Mouse (Mus musculus): ENCODE measurements around the gene Kank4.
"Not testable (repeated sequence)": the region's sequence is repeated elsewhere in the genome, so short reads cannot be mapped to it uniquely, and the experiment has no call there.

The Kank4 gene

GRCm38 (mm10) chr4:98831726-98832125 is 14.4 kb upstream of the Kank4 start:
- DNase-seq (ENCODE audit: low spot score in 2 of 2) = no peak

- no peak for DNase-seq (ENCODE audit: low spot score in 2 of 2)
These were observed 9.4 kb upstream of the Kank4 start for GRCm38 (mm10) chr4:98826701-98827100.

GRCm38 (mm10) chr4:98823740-98824139 is 6.4 kb upstream of the Kank4 start, which contains the start of gene I0C0044D17Rik:
TSS of gene I0C0044D17Rik (minus strand) at chr4:98823840.
- DNase-seq (ENCODE audit: low spot score in 2 of 2) = not testable (repeated sequence)

- DNase-seq (ENCODE audit: low spot score in 2 of 2) = no peak
These were observed 5.7 kb upstream of the Kank4 start for GRCm38 (mm10) chr4:98823047-98823446.

- DNase-seq (ENCODE audit: low spot score in 2 of 2) = no peak
These were observed 5.1 kb upstream of the Kank4 start for GRCm38 (mm10) chr4:98822478-98822877.

- DNase-seq (ENCODE audit: low spot score in 2 of 2) = no peak
These were observed 1.9 kb upstream of the Kank4 start for GRCm38 (mm10) chr4:98819216-98819755.

GRCm38 (mm10) chr4:98816807-98817183 is 542 bp downstream of the Kank4 start:
- no peak for DNase-seq (ENCODE audit: low spot score in 2 of 2)

- no peak for DNase-seq (ENCODE audit: low spot score in 2 of 2)
These were observed 11.0 kb downstream of the Kank4 start for GRCm38 (mm10) chr4:98806306-98806705.

GRCm38 (mm10) chr4:98805291-98806048 is 11.9 kb downstream of the Kank4 start:
- no peak for DNase-seq (ENCODE audit: low spot score in 2 of 2)

GRCm38 (mm10) chr4:98804476-98805134 is 12.7 kb downstream of the Kank4 start:
- no peak for DNase-seq (ENCODE audit: low spot score in 2 of 2)

- no peak for DNase-seq (ENCODE audit: low spot score in 2 of 2)
These were observed 15.6 kb downstream of the Kank4 start for GRCm38 (mm10) chr4:98801775-98802174.

GRCm38 (mm10) chr4:98800824-98801223 is 16.5 kb downstream of the Kank4 start:
- no peak for DNase-seq (ENCODE audit: low spot score in 2 of 2)

- peak in 1 of 2 experiments; percentile 35 for DNase-seq (ENCODE audit: low spot score in 2 of 2)
These were observed 20.6 kb downstream of the Kank4 start for GRCm38 (mm10) chr4:98796591-98797341.

- DNase-seq (ENCODE audit: low spot score in 2 of 2) = no peak
These were observed 22.1 kb downstream of the Kank4 start for GRCm38 (mm10) chr4:98795241-98795640.

- DNase-seq (ENCODE audit: low spot score in 2 of 2) = no peak
These were observed 23.9 kb downstream of the Kank4 start for GRCm38 (mm10) chr4:98793486-98793885.

GRCm38 (mm10) chr4:98790721-98791120 is 26.6 kb downstream of the Kank4 start:
- no peak for DNase-seq (ENCODE audit: low spot score in 2 of 2)

- no peak for DNase-seq (ENCODE audit: low spot score in 2 of 2)
These were observed 27.5 kb downstream of the Kank4 start for GRCm38 (mm10) chr4:98789861-98790311.

- no peak for DNase-seq (ENCODE audit: low spot score in 2 of 2)
These were observed 28.1 kb downstream of the Kank4 start for GRCm38 (mm10) chr4:98789133-98789765.

GRCm38 (mm10) chr4:98786281-98786680 is 31.1 kb downstream of the Kank4 start:
- no peak for DNase-seq (ENCODE audit: low spot score in 2 of 2)

GRCm38 (mm10) chr4:98785851-98786250 is 31.5 kb downstream of the Kank4 start:
- no peak for DNase-seq (ENCODE audit: low spot score in 2 of 2)

- no peak for DNase-seq (ENCODE audit: low spot score in 2 of 2)
These were observed 39.1 kb downstream of the Kank4 start for GRCm38 (mm10) chr4:98778219-98778618.

GRCm38 (mm10) chr4:98777464-98777863 is 39.9 kb downstream of the Kank4 start:
- DNase-seq (ENCODE audit: low spot score in 2 of 2) = no peak
